Mouse (Mus musculus) G1E (cell line): ENCODE results near the gene Tmcc1. TPM values are rescaled to one million over a fixed set of nuclear protein-coding genes. Genes with fewer than 3 reads are reported as not detected.

Experiments used
- ATAC-seq: 2 replicates; pipeline ENCODE4 v1.8.0; 2016; ENCODE audit warnings: mild to moderate bottlenecking; ENCODE audit not compliant: insufficient number of reproducible peaks, poor library complexity, low FRiP score, severe bottlenecking; ENCODE audit errors: extremely low read depth
- DNase-seq: peaks from one replicate; pipeline ENCODE4 v3.0.0; 2012; ENCODE audit warnings: low spot score
- H3K27me3 ChIP-seq: 2 replicates; pipeline ENCODE4 v1.6.1; 2012; ENCODE audit warnings: mild to moderate bottlenecking, low read length, inconsistent platforms; ENCODE audit not compliant: insufficient read depth
- H3K36me3 ChIP-seq: replicated peaks from 2 replicates; pipeline ENCODE3; 2012; ENCODE audit warnings: mild to moderate bottlenecking, inconsistent platforms
- H3K4me1 ChIP-seq: 2 replicates; pipeline ENCODE4 v1.6.1; 2012; ENCODE audit warnings: low read depth, low read length, inconsistent platforms, mixed read lengths; ENCODE audit not compliant: insufficient read depth
- H3K4me3 ChIP-seq: 2 replicates; pipeline ENCODE4 v1.5.1; 2012; ENCODE audit warnings: low read depth, mild to moderate bottlenecking, inconsistent platforms, low read length, moderate library complexity, mixed read lengths
- H3K9me3 ChIP-seq: replicated peaks from 2 replicates; pipeline ENCODE4 v1.6.1; 2012; ENCODE audit warnings: inconsistent platforms
- CTCF ChIP-seq: IDR thresholded peaks from 2 replicates; pipeline ENCODE4 v1.5.1; 2012; ENCODE audit warnings: low read depth, low read length, inconsistent platforms, mixed read lengths
- GATA1 ChIP-seq: IDR thresholded peaks from 2 replicates; pipeline ENCODE4 v1.6.1; 2012; ENCODE audit warnings: borderline replicate concordance, low read length, inconsistent platforms, mixed read lengths
- GATA2 ChIP-seq: IDR thresholded peaks from 2 replicates; pipeline ENCODE4 v1.6.1; 2012; ENCODE audit warnings: low read depth, low read length, inconsistent platforms, borderline replicate concordance
- POLR2AphosphoS5 ChIP-seq: IDR thresholded peaks from 2 replicates; pipeline ENCODE4 v1.6.1; 2012; ENCODE audit warnings: low read depth, low read length, inconsistent platforms; ENCODE audit not compliant: insufficient replicate concordance
- TAL1 ChIP-seq: conservative IDR thresholded peaks from 2 replicates; pipeline ENCODE4 v1.6.1; 2012; ENCODE audit warnings: low read depth, low read length, inconsistent platforms, mixed read lengths
- polyA plus RNA-seq: library from polyadenylated mRNA; stranded (reverse); fragments of >175 nt; gene quantifications from 2 replicates; pipeline ENCODE4 v1.2.3, GENCODE M21; 2012
- total RNA-seq, 2 experiments: library from RNA; stranded (forward) in 1 of 2; stranded (reverse) in 1 of 2; fragments of 200-1000 nt in 1 of 2; fragments of >200 nt in 1 of 2; fragmentation: Nextera tagmentation in 1 of 2; gene quantifications; 2 replicates each; pipeline ENCODE4 v1.2.3; 2014 to 2017

Tmcc1 gene
- total and polyA plus RNA-seq, 3 experiments, result 0.86 to 18.6 (median 12.1) TPM

DNA sequence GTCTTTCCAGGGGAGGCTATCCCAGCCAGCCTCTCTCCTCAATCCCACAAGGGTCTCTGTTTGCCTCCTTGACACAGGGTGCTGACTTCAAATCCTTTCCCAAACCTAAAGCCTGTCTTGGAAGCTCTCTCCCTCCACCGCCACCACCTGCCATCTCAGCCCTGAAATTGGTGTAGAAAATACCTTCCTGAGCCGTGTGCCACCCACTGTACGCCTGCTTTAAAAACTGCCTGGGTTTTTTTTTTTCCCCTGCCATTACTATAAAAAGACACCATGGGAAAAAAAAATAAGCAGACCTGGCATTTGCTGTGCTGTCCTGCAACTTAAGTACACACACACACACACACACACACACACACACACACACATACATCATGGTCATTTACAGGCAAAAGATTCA lies 203.2 kb downstream of the Tmcc1 start:
- H3K27me3 ChIP-seq, result peaks cover 62% of the 10 kb centered on the region
- no peaks in the 10 kb centered on the region for H3K36me3 ChIP-seq
- peaks cover 15% of the 10 kb centered on the region for H3K9me3 ChIP-seq
- DNase-seq, result no peak
- ATAC-seq, result no peak
- no peak for TF ChIP-seq POLR2AphosphoS5
- no peak for TF ChIP-seq TAL1
- TF ChIP-seq GATA2, result no peak
- no peak for TF ChIP-seq GATA1
- no peak for TF ChIP-seq CTCF
- H3K4me1 ChIP-seq, result peaks cover 15% of the 10 kb centered on the region
- no peak overlapping the region for H3K4me3 ChIP-seq

DNA sequence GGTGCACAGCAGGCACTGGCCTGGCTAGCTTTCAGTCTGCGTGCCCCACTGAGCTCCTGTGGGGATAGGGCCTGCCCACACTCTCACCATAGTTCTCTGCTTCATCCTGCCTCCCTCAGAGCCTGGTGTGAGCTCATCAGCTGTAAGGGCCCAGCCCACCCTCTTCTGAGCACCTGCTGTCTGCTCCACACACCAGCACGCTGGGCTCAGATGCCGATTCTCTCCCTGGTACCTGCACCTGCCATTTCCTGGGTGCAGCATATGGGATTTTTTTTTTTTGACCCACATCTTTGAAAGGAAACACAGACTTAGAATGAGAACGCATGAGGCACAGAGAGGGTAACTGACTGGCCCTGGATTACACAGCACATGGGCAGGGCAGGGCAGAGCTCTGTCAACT lies 203.7 kb downstream of the Tmcc1 start:
- Histone ChIP-seq H3K9me3 (peaks cover 15% of the 10 kb centered on the region), H3K4me3 (no peak overlapping the region), H3K4me1 (peaks cover 15% of the 10 kb centered on the region), H3K36me3 (no peaks in the 10 kb centered on the region), H3K27me3 (peaks cover 66% of the 10 kb centered on the region)
- TF ChIP-seq TAL1 (no peak), CTCF (no peak), GATA2 (no peak), POLR2AphosphoS5 (no peak), GATA1 (no peak)
- ATAC-seq (no peak), DNase-seq (no peak)

DNA sequence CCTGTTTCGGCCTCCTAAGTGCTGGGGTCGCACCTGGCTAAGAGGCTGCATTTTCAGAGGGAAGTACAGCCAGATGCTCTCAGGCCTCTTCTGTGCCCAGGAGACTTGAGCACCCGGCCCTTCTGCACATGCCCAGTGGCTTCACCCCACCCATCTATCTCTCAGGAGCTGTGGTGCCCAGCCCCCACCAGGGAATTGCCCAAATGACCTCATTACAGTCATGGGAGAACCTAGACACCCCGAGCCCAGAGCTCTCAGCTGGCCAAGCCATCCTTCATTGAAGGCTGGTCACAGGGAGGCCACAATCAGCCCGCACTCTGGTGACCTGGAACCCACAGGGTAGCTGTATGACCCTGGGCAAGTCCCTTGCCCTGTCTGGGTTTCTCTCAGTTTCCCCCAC lies 204.3 kb downstream of the Tmcc1 start:
- no peak for ATAC-seq
- no peak overlapping the region for H3K4me3 ChIP-seq
- TF ChIP-seq GATA1, result no peak
- TF ChIP-seq CTCF, result no peak
- no peak for TF ChIP-seq TAL1
- TF ChIP-seq GATA2, result no peak
- no peak for TF ChIP-seq POLR2AphosphoS5
- peaks cover 10% of the 10 kb centered on the region for H3K9me3 ChIP-seq
- DNase-seq, result no peak
- peaks cover 10% of the 10 kb centered on the region; the same call in 1 of the 2 replicates for H3K4me1 ChIP-seq
- no peaks in the 10 kb centered on the region for H3K36me3 ChIP-seq
- peaks cover 64% of the 10 kb centered on the region for H3K27me3 ChIP-seq

DNA sequence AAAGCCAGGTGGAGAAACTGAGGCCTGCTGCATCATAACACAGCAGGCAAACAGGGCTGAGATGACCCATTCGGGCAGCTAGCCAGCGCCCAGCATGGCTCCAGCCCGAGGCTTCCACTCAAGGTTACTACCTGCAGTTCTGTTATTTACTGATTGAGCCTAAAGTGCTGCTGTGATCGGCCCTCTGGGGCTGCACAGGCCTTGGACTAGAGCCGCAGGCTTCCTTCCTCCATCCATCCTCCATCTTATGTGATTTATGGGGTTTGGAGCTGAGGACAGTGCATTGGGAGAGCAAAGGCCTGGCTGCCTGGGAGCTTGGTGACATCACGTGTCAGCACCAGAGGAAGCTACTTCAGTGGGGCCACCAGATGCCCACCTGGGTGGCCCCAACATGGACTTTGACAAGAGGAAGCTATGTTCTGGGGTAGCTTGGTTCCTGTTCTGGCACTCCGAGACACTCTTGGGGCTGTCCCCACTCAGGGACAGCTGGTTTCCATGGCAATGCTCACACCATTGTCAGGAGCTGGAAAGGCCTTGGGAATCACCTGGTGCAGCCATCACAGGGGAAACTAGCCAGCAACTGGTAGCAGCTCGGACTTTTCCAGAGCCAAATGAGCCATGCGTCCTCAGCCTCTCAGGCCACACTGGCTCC lies 206.1 kb downstream of the Tmcc1 start:
- no peak for DNase-seq
- ATAC-seq, result no peak
- Histone ChIP-seq H3K4me1 (peaks cover 7% of the 10 kb centered on the region; the same call in 1 of the 2 replicates), H3K9me3 (no peaks in the 10 kb centered on the region), H3K36me3 (no peaks in the 10 kb centered on the region), H3K27me3 (peaks cover 57% of the 10 kb centered on the region), H3K4me3 (no peak overlapping the region)
- no peak for TF ChIP-seq GATA2

DNA sequence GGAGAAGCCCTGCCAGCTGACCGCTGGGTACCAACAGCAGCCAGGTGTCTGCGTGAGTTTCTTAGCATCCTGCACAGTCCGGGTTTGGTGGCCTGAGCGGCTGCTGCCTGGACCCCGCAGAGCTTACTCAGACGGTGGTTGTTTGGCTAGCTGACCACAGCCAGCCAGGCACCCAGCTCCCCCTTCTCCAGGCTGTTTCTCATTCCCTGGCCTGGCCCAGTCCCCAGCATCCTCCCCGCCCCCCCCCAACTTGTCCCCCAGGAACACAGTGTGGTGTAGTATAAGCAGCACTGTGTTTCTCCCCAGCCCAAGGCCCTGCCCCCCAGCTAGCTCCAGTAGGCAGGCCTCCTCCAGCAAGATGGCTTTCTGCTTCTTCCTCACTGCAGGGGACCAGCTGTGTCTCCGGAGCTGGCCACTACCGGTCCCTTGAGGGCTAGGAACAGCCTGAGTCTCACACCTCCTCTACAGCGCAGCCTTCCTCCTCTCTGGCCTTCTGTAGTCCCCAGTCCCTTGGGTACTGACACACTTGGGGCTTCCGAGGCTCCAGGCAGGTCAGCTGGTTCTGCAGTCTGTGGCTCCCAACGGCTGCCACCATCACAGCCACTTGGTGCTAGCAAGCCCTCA lies 206.7 kb downstream of the Tmcc1 start:
- ATAC-seq (no peak), DNase-seq (no peak)
- peaks cover 4% of the 10 kb centered on the region; the same call in 1 of the 2 replicates for H3K4me1 ChIP-seq
- TF ChIP-seq TAL1 (no peak), CTCF (no peak), GATA1 (no peak), POLR2AphosphoS5 (no peak), GATA2 (no peak)
- H3K9me3 ChIP-seq, result no peaks in the 10 kb centered on the region
- H3K27me3 ChIP-seq, result peaks cover 53% of the 10 kb centered on the region
- H3K36me3 ChIP-seq, result no peaks in the 10 kb centered on the region
- H3K4me3 ChIP-seq, result no peak overlapping the region

DNA sequence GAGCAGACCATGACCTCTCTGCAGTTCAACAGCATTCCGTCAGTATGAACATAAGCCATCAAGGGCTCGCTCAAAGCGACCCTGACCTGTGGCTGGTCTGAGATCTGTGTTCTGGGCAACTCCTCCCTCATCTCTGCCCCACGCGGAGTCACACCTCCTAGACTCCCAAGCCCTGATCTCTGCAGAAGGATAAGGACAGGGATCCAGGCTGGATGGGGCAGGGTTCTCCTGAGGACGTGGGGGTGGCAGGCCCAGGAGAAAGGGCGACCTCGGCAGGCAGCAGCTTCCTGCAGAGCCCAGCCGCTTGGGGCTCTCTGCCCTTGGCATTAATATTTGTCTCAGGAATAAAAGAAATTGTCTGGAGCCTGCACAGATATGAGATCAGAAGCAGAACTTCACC lies 207.7 kb downstream of the Tmcc1 start:
- H3K9me3 ChIP-seq, result no peaks in the 10 kb centered on the region
- H3K4me3 ChIP-seq, result no peak overlapping the region
- DNase-seq, result no peak
- peaks cover 44% of the 10 kb centered on the region; the same call in 1 of the 2 replicates for H3K27me3 ChIP-seq
- H3K4me1 ChIP-seq, result no peaks in the 10 kb centered on the region
- TF ChIP-seq CTCF (no peak), GATA1 (no peak), GATA2 (no peak), POLR2AphosphoS5 (no peak), TAL1 (no peak)
- H3K36me3 ChIP-seq, result no peaks in the 10 kb centered on the region
- ATAC-seq, result no peak
